Mouse (Mus musculus): ENCODE measurements at regions not wholly inside any gene's neighbourhood (a gene's known extent, or its start where the extent isn't known, plus 50 kb on each side); places are given as distances from the start of the nearest gene placed in this dataset.
"Not testable (repeated sequence)": the region's sequence is repeated elsewhere in the genome, so short reads cannot be mapped to it uniquely, and the experiment has no call there.

DNA sequence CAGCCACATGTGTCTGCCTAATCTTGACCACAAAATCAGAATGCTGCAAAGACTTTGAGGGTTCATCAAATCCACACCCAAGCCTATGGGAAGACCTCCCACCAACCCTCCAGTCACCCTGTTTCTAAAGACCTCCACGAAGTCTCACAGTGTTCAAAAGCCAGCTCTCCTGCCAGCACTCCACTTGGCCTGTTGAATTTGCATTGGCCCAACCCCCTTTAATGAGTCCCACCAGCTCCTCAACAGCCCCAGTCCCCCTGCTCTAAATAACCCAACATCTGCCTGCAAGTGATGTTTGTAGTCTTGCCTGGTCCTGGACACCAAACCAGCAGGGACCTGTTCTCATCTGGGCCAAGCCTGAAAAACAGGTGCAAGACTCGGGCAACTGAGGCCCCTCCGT is 106.6 kb upstream of the Nt5e start:
- no peak for DNase-seq (ENCODE audit: low read depth, low spot score)

DNA sequence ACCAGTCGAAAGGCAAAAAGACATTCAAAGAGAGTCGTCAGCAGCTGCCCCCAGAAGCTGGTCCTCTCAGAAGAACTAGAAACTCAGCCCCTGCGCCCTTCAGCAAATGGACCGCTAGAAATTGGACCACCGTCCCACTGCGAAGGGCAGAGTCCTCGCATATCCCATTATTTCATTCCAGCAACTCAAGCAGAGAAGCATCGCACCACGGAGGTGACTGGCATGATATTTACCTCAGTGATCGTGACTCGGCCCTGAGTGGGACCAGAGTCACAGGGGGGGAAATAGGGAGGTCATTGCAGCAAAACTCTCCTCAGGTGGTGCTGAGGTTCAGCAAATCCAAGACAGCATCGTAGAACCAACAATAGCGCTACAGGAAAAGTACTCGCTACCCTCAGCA is 105.7 kb upstream of the Nt5e start:
- DNase-seq (ENCODE audit: low read depth, low spot score), result no peak

DNA sequence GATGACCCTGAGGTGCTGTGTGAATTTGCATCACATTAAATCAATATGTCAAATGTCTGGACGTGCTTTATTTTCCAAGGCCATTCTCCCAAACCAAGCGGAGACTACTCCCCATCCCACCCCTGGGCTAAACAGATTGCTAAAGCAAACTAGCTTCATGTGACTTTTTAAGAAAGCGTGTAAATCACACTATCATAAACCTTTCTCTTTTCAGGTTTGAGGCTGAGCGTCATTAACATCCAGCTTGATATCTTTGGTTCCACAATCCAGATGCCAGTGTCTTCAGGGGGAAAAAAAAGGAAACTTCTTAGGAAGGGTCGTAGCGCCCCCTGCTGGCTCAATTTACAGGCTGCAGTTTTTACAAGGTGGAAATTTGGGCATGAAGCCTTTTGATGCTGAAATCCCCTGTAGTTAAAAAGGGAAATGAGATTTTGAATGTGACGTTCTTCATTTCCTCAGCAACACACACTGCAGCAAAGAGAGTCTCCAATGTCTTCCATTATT is 105.1 kb upstream of the Nt5e start:
- DNase-seq (ENCODE audit: low read depth, low spot score), result peak; percentile 76

GRCm38 (mm10) chr9:88237126-88237525 is 89.9 kb upstream of the Nt5e start:
- DNase-seq (ENCODE audit: low read depth, low spot score), result no peak

DNA sequence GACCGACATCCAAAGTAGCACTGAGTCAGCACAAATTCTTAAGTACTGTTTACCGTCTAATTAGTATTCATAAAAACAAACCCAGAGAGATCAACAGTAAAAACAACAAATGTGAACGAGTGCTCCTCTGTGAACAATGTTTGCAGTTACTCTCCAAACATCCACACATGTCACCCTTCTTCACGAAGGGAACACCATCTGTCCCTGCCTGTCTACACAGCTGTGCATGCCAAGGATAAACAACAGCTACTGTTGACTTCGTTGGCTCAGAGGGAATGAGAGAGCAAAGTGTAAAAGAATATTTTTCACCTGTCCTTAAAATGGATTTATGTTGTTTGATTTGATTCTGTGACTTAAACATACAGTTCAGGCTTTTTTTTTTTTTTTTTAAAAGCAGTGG is 88.7 kb upstream of the Nt5e start:
- no peak for DNase-seq (ENCODE audit: low read depth, low spot score)

DNA sequence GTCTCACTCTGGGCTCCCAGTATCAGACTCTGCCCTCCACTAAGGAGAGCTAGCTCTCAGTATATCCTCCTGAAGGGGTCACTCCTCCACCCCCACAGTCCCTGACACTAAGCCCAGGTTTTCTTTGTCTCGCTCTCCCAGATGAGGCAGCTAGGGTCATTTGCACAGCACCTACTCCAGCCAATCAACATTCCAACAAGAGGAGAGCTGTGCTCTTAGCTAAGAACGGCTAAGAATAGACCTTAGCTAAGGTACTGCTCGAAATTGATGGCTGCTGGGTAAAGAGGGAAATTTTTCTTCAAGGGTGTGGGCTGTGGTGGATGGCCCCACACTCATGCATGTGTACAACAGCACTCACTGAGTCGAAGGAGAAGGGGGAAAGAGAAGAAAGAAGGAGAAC is 86.3 kb upstream of the Nt5e start:
- no peak for DNase-seq (ENCODE audit: low read depth, low spot score)

- DNase-seq (ENCODE audit: low read depth, low spot score), result peak; percentile 91
These were observed 85.6 kb upstream of the Nt5e start for GRCm38 (mm10) chr9:88241203-88241995.

DNA sequence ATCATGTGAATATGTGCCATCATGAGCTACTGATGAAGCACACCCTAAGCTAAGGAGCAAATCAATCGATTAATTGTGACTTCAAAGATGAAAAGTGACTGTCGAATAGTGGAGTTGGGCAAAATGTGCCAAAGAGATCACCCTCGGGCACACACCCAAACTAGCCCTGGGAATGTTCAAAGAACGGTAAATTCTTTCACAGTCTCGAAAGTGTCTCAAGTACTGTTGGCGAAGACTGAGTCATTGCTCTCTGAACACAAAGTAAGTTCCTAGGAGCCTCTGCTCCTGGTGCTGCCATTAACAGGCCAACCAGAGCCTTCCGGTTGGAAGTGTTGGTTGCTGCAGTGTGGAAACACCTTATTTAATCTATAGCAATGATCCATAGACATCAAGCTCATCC is 84.5 kb upstream of the Nt5e start:
- DNase-seq (ENCODE audit: low read depth, low spot score), result no peak

GRCm38 (mm10) chr9:88244492-88244891 is 82.5 kb upstream of the Nt5e start:
- DNase-seq (ENCODE audit: low read depth, low spot score), result no peak

DNA sequence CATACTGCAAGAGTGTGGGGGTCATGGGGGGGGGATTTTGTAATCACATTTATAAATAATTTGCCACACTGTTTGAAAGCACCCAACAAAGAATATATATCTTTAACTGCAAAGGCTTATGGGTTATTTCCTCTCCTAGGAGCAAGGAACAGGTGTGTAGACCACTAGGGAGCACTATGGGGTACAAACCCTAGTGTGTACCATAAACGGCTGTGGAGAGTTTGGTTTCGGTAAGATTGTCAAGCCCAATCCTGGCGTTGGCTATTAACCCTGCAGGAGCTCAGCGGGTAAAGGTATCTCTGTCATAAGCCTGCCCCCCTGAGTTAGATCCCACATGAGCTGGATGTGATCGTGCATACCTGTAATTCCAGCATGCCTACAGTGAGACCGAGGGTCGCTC is 71.0 kb upstream of the Nt5e start:
- DNase-seq (ENCODE audit: low read depth, low spot score), result no peak

DNA sequence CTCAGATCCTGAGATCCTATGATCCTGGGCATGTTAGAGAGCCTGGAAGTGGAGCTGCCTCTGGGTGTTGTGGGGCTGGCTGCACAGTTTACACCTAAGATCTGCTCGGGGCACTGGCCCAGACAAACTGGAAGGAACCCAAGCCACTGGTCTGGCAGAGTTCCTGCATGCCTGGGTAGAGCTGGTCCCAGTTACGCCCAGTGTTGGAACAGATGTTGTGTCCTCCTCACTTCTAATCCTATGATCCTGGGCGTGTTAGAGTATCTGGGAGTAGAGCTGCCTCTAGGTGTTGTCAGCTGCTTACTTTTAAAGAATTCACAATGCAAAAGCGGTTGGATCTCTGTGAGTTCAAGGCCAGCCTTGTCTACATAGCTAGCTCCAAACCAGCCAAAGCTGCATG is 67.4 kb upstream of the Nt5e start:
- no peak for DNase-seq (ENCODE audit: low read depth, low spot score)

DNA sequence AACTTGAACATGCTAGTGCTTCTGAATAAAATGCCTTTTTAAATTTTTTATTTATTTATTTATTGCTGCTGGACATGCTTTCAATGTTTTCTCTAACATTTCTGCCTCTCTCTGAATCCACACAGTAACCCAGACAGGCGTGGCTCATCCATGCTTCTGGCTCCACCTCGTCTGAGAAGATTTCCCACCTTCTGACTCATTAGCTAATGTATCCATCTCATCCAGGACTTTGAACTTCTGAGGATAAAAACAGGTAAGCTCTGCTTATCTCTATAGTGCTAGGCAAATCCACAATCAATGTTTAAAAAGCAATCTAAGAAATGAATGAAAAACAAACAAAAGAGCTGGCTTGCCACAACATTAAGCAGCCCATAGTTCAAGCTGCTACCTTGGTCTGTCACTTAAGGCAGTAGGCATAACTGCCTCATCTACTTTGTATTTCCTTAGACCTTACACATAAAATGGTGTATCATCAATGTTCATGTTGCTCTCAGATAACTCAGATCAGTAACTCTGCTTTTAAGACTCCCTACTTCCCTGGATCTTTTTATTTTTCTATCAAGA is 66.8 kb upstream of the Nt5e start:
- no peak for DNase-seq (ENCODE audit: low read depth, low spot score)

GRCm38 (mm10) chr9:88262461-88262860 is 64.5 kb upstream of the Nt5e start:
- DNase-seq (ENCODE audit: low read depth, low spot score), result no peak

- not testable (repeated sequence) for DNase-seq (ENCODE audit: low read depth, low spot score)
These were observed 60.7 kb upstream of the Nt5e start for GRCm38 (mm10) chr9:88266346-88266745.

DNA sequence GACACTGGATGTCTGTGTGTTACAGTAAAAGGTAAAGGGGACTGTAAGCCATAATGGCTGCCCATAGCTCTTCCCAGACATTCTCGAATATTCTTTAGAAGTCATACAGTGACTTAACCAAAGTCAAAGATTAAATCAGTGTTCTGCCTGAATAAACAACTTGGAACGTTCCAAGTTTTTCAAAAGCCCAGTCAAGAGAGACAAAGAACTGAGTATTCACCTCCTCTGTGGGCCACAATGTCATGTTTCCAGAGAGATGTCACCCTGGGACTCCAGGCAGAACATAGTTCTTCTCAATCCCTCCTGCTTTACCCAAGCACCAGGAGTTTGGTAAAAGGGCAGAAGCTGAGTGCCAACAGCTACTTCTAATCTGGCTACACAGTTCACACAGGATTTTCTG is 58.2 kb upstream of the Nt5e start:
- no peak for DNase-seq (ENCODE audit: low read depth, low spot score)

GRCm38 (mm10) chr9:88269216-88269615 is 57.8 kb upstream of the Nt5e start:
- DNase-seq (ENCODE audit: low read depth, low spot score), result no peak

- no peak for DNase-seq (ENCODE audit: low read depth, low spot score)
These were observed 56.2 kb upstream of the Nt5e start for GRCm38 (mm10) chr9:88270836-88271235.

GRCm38 (mm10) chr9:88273304-88273703 is 53.7 kb upstream of the Nt5e start:
- no peak for DNase-seq (ENCODE audit: low read depth, low spot score)

DNA sequence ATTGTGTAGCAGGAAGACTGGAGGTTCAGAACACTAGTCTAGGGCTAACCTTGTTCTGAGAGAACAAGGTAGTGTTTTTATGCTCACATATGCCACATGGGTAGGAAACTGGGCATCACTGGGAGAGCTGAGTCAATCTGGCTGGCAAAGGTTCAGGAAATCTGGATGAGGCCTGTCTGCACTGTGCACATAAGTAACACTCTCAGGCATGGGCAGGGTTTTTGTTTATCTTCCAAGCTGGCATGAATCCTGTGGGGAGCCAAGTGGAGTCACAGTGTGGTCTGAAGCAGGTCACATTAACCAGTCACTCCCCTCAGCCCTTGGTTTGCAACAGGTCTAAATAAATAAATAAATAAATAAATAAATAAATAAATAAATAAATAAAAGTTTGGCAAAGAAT is 53.0 kb upstream of the Nt5e start:
- no peak for DNase-seq (ENCODE audit: low read depth, low spot score)

DNA sequence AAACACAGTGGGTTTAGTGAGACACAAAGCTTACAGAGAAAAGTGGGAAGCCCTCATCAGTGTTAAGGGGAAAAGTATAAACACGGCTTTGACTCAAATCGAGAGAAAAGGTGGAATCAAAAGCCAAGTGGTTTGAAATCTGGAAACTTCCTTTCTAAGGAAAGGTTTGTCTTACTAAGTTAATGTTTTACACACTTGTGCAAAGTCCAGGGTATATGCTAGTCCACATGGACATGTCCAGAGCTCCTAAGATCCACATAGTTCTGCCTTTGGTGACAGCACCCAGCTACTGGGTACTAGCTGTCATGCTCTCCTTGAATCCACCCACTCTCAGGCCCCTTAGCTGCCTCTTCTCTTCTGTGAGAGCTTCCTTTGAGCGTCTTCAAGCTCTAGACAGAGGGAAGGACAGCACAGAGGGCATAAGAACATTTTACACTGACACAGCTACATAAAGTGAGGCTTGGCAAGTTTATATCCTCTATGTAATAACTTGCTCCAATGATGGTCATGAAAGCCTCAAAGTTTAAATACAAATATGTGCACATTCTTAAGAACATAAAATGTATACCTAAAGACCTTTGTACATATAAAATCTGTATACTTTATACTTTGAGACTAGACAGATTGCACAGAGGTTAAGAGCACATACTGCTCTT is 52.2 kb upstream of the Nt5e start:
- no peak for DNase-seq (ENCODE audit: low read depth, low spot score)

GRCm38 (mm10) chr9:88276023-88276568 is 50.9 kb upstream of the Nt5e start:
- peak; percentile 46 for DNase-seq (ENCODE audit: low read depth, low spot score)

DNA sequence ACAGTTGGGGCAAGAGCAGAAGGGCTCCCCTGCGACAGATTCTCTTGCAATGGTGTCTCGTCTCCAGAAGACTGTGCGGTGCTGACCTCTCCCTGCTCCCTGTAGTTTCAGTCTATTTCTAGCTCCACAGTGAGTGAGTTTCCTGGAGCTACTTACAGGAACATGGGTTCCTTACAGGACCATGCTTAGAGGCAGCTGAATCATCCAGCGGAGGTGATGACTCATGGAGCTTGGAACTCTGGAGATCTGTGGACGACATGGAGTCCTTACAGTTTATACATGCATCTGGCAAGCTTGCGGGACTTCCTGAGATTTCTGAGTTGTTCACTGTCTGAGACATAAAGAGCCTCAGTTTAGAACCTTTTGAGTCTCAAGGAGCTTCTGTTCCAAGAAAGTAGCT is 50.0 kb upstream of the Nt5e start:
- no peak for DNase-seq (ENCODE audit: low read depth, low spot score)

Measured in A20 (cell line).